Mouse (Mus musculus) lung, embryonic 16.5 days (tissue): ENCODE measurements around the gene Fer1l5. TPM values are rescaled to one million over a fixed set of nuclear protein-coding genes. Genes with fewer than 3 reads are reported as not detected.

Experiments
- ATAC-seq: fragments of 200-750 bp; cut with Nextera tagmentation; 2 replicates; pipeline ENCODE4 v1.8.0; 2017; ENCODE audit warnings: low read depth, mild to moderate bottlenecking, moderate library complexity
- H3K27ac ChIP-seq: fragments of 300-500 bp; sonication (generic); 2 replicates; pipeline ENCODE4 v1.5.1; 2014; ENCODE audit warnings: mild to moderate bottlenecking, control low read depth, low read length
- H3K27me3 ChIP-seq: fragments of 300-500 bp; sonication (generic); 2 replicates; pipeline ENCODE4 v1.6.1; 2014; ENCODE audit warnings: low read depth, low read length, mixed read lengths; ENCODE audit not compliant: control insufficient read depth, insufficient read depth
- H3K36me3 ChIP-seq: fragments of 300-500 bp; sonication (generic); 2 replicates; pipeline ENCODE4 v1.6.1; 2014; ENCODE audit warnings: low read length; ENCODE audit not compliant: control insufficient read depth, insufficient read depth
- H3K4me1 ChIP-seq: fragments of 300-500 bp; sonication (generic); replicated peaks from 2 replicates; pipeline ENCODE4 v1.6.1; 2014; ENCODE audit warnings: low read length, mixed read lengths; ENCODE audit not compliant: control insufficient read depth, insufficient read depth
- H3K4me2 ChIP-seq: fragments of 300-500 bp; sonication (generic); 2 replicates; pipeline ENCODE4 v1.6.1; 2014; ENCODE audit warnings: low read depth, low read length, control low read depth
- H3K4me3 ChIP-seq: fragments of 300-500 bp; sonication (generic); 2 replicates; pipeline ENCODE4 v1.5.1; 2014; ENCODE audit warnings: mild to moderate bottlenecking, low read length, control low read depth
- H3K9ac ChIP-seq: fragments of 300-500 bp; sonication (generic); 2 replicates; pipeline ENCODE4 v1.6.1; 2014; ENCODE audit warnings: low read length, control low read depth
- H3K9me3 ChIP-seq: fragments of 300-500 bp; sonication (generic); 2 replicates; pipeline ENCODE4 v1.6.1; 2016; ENCODE audit warnings: low read length; ENCODE audit not compliant: control insufficient read depth
- WGBS: fragments of 180-500 bp; shearing (Covaris S2); extraction: QIAGEN DNeasy Blood & Tissue Kit; methylation state at CpG from one replicate; pipeline ENCODE4 v1.1.7; 2014; 5-methylcytosine and 5-hydroxymethylcytosine counted together
- polyA plus RNA-seq: library from polyadenylated mRNA; unstranded; fragments of >200 nt; fragmentation: Nextera tagmentation; extraction: Ambion mirVana; gene quantifications from 2 replicates; pipeline ENCODE4 v1.2.1, GENCODE M21; 2015

Fer1l5 gene
- polyA plus RNA-seq, 1 experiment from 2014 or later, result 0.88 TPM

DNA sequence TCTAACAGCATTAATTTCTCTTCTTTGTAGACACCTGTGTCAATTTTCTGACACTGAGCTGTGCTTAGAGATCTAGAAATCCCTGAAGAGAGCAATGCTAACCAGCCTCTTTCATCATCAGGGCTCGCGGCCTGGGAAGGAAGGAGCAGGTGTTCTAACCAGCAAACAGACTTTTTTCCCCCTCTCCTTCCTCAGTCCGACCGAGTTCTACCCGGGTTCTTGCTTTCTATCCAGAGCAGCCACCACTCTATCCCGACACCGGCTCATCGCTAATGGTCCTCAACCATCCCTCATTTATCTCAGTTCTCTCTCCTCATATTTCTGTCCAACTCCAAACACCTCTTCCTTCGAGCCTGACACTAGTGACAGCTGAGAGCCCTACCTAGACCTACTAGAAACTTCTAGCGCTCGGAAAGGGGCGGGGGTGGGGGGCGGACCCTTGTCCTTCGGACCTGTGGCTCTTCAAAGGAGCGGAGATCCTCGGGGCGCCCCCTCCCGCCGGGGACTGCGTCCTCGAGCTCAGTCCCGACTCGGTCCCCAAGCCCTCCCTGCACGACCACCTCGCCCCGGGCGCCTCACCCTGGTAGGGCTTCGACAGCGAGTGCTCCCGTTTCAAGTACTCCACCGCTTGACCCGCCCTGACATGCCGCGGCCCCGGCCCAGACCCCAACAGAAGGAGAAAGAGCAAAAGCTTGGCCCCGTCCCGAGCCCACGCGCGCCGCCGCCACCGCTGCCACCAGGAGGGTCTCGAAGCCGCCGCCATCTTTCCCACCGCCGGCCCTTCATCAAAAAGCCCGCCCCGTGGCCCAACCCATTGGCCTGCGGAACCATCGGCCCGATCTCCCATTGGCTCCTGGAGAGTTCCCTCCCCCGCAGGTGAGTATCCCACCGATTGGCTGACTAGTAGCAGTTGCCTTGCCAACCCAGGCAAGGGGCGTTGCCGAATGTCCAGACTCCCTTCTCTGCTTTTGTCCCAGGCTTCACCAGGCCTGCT lies 72.7 kb downstream of the Fer1l5 start, which contains the start of gene Lman2l:
Gene Lman2l (minus strand): TSS at position 801 of the 994 bp plus-strand sequence.
- Histone ChIP-seq H3K9me3 (no peaks in the 10 kb centered on the region), H3K36me3 (no peaks in the 10 kb centered on the region), H3K27ac (peak within 1 kb of the TSS; percentile 76), H3K9ac (peak within 1 kb of the TSS; percentile 82), H3K4me3 (peak within 1 kb of the TSS; percentile 83), H3K4me1 (0 out of 2 replicates have a peak, but pooled peaks cover 4% of the 10 kb centered on the region), H3K27me3 (no peaks in the 10 kb centered on the region), H3K4me2 (peak within 1 kb of the TSS; percentile 79)
- under 1% methylated on average over 45 of the region's 57 CpGs for WGBS
- peak; percentile 99 for ATAC-seq

DNA sequence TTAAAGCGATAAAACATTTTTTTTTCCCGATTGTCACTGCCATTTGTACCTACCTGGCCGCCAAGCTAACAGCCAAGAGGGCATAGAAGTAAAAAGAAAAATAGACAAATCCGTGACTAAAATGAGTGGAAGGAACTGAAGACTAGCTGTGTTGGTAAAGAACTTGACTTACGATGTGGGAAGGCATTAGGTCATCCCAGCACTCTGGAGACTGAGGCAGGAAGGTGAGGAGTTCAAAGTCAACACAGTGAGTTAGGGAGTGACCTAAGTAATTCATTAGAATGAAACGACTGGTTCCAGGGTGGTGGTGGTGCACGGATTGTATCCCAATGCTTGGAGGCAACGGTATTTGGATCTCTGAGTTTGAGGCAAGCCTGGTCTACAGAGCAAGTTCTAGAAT lies 73.4 kb downstream of the Fer1l5 start:
- Histone ChIP-seq H3K9me3 (no peaks in the 10 kb centered on the region), H3K4me3 (peak overlapping the region; percentile 83; the same call in 1 of the 2 replicates), H3K9ac (no peak overlapping the region), H3K4me1 (0 out of 2 replicates have a peak, but pooled peaks cover 4% of the 10 kb centered on the region), H3K4me2 (peak overlapping the region; percentile 4; the same call in 1 of the 2 replicates), H3K27ac (no peak overlapping the region), H3K27me3 (no peaks in the 10 kb centered on the region), H3K36me3 (no peaks in the 10 kb centered on the region)
- 39% methylated on average over 8 of the region's 8 CpGs for WGBS
- ATAC-seq, result no peak

DNA sequence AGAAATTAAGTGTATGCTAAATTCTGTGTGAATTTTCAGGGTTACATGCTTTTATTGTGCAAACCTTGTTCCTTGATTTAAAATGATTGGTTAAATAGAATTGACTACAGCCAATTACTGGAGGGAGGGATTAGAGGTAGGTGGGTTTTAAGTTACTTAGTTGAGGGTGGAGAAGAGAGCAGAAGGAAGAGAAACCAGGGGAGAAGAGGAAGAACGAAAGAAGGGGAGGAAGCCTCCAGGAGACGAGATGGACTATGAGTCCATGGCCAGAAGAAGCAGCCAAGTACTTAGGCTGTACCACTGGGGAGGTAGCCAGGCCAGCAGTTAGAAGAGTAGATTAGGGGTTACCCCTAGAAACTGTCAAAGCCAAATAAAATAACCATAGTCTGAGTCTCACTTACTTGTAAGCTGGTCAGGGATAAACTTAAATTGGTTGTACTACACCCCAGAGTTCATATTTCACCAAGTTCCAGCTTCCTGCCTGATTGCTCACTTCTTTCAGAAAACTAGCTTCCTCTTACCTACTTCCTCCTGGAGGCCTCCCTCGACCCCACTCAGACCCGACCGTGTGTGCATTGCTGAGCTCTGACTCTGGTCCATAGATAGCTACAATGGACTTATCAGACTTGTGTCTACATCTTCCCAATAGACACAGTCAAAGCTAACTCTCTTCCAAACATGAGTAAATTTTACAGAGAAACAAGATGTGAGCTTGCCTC lies 74.2 kb downstream of the Fer1l5 start:
- H3K27ac ChIP-seq, result no peak overlapping the region
- H3K4me2 ChIP-seq, result no peak overlapping the region
- 0 out of 2 replicates have a peak, but pooled peaks cover 4% of the 10 kb centered on the region for H3K4me1 ChIP-seq
- H3K9me3 ChIP-seq, result no peaks in the 10 kb centered on the region
- 76% methylated on average over 5 of the region's 5 CpGs for WGBS
- H3K4me3 ChIP-seq, result no peak overlapping the region
- no peak for ATAC-seq
- H3K27me3 ChIP-seq, result no peaks in the 10 kb centered on the region
- H3K36me3 ChIP-seq, result no peaks in the 10 kb centered on the region
- no peak overlapping the region for H3K9ac ChIP-seq

- no peak overlapping the region for H3K4me3 ChIP-seq
- 0 out of 2 replicates have a peak, but pooled peaks cover 4% of the 10 kb centered on the region for H3K4me1 ChIP-seq
- no peaks in the 10 kb centered on the region for H3K36me3 ChIP-seq
- H3K27ac ChIP-seq, result no peak overlapping the region
- no peak for ATAC-seq
- H3K27me3 ChIP-seq, result no peaks in the 10 kb centered on the region
- 86% methylated on average over 5 of the region's 5 CpGs for WGBS
- H3K9ac ChIP-seq, result no peak overlapping the region
- H3K9me3 ChIP-seq, result no peaks in the 10 kb centered on the region
- no peak overlapping the region for H3K4me2 ChIP-seq
These were observed 74.8 kb downstream of the Fer1l5 start for GRCm38 (mm10) chr1:36446841-36447240.

DNA sequence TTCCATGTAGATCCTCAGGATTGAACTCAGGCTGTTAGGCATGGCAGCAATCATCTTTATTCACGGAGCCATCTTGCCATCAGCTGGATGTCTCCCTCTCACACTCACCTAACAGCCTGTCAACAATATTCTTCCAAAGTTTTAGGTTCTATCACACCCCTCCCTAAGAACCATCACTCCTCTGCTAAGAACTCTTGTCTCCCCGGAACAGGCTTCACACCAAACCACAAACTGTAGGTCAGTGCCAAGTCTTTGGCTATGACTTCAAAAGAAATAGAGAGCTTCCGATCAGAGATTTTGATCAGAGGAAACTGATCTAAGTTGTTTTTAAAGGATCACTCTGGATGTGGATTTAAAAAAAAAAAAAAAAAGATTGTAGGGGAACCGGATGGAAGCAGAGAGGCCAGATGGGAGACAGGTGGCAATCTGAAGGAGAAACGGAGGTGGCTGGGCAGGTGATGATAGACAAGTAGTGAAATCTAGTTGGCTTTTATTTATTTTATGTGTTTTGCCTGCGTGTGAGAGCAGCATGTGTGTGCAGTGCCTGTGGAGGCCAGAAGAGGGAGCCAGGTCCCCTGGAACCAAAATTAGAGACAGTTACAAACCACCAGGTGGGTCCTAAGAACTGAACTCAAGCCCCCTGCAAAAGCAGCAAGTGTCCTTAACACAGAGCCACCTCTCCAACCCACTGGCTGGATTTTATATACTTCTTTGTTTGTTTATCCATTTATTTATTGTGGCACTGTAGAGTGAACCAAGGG lies 82.1 kb downstream of the Fer1l5 start:
- H3K27ac ChIP-seq, result no peak overlapping the region
- no peaks in the 10 kb centered on the region for H3K27me3 ChIP-seq
- H3K4me1 ChIP-seq, result no peaks in the 10 kb centered on the region
- no peak overlapping the region for H3K4me3 ChIP-seq
- H3K9ac ChIP-seq, result no peak overlapping the region
- 70% methylated on average over 6 of the region's 6 CpGs for WGBS
- ATAC-seq, result no peak
- H3K36me3 ChIP-seq, result no peaks in the 10 kb centered on the region
- no peaks in the 10 kb centered on the region for H3K9me3 ChIP-seq
- H3K4me2 ChIP-seq, result no peak overlapping the region

DNA sequence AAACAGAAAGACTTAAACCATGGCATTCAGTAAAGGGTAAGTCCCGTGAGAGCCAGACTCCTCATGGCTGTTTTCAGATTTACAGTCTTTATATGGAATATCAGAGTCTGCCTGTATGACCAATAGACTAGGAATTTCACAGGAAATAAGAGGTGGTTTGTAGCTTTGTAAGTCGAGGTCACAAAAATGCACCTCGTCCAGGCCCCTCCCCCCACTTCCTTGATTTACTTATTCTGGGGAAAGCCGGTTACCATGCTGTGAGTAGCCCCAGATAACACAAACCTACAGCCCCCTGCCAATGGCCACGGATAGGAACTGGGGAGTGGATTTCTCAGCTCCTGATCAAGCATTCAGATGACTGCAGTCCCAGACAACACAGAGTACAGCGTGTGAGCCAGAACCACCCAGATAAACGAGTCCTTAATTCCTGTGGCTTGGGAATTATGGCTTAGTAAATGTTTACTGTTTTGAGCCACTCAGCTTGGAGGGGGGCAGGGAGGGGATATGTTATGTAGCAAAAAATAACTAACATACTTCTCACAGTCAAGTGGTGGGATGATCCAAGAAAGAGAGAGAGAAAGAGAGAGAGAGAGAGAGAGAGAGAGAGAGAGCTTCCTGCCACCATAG lies 85.4 kb downstream of the Fer1l5 start:
- WGBS, result 16% methylated on average over 7 of the region's 7 CpGs
- Histone ChIP-seq H3K27me3 (no peaks in the 10 kb centered on the region), H3K9ac (no peak overlapping the region), H3K27ac (no peak overlapping the region), H3K9me3 (no peaks in the 10 kb centered on the region), H3K4me1 (no peaks in the 10 kb centered on the region), H3K36me3 (no peaks in the 10 kb centered on the region), H3K4me3 (no peak overlapping the region), H3K4me2 (no peak overlapping the region)
- peak; percentile 2; the same call in 1 of the 2 replicates for ATAC-seq

GRCm38 (mm10) chr1:36458169-36458568 lies 86.1 kb downstream of the Fer1l5 start:
- Histone ChIP-seq H3K27ac (no peak overlapping the region), H3K9me3 (no peaks in the 10 kb centered on the region), H3K4me1 (no peaks in the 10 kb centered on the region), H3K27me3 (no peaks in the 10 kb centered on the region), H3K36me3 (no peaks in the 10 kb centered on the region), H3K4me3 (no peak overlapping the region), H3K9ac (no peak overlapping the region), H3K4me2 (no peak overlapping the region)
- ATAC-seq, result no peak
- WGBS, result 58% methylated on average over 5 of the region's 5 CpGs

GRCm38 (mm10) chr1:36461829-36462228 lies 89.7 kb downstream of the Fer1l5 start:
- no peaks in the 10 kb centered on the region for H3K9me3 ChIP-seq
- no peak overlapping the region for H3K4me2 ChIP-seq
- ATAC-seq, result no peak
- H3K9ac ChIP-seq, result no peak overlapping the region
- no peaks in the 10 kb centered on the region for H3K4me1 ChIP-seq
- H3K27ac ChIP-seq, result no peak overlapping the region
- H3K27me3 ChIP-seq, result no peaks in the 10 kb centered on the region
- H3K36me3 ChIP-seq, result no peaks in the 10 kb centered on the region
- H3K4me3 ChIP-seq, result no peak overlapping the region
- WGBS, result 22% methylated on average over 2 of the region's 2 CpGs
